Mouse (Mus musculus) neural tube, embryonic 14.5 days (tissue): ENCODE data around the gene Olfr645. TPM values are rescaled to one million over a fixed set of nuclear protein-coding genes. Genes with fewer than 3 reads are reported as not detected.

ENCODE experiments used
- ATAC-seq: fragments of 200-750 bp; cut with Nextera tagmentation; 2 replicates; pipeline ENCODE4 v1.8.0; 2017; ENCODE audit warnings: low read depth, mild to moderate bottlenecking, moderate TSS enrichment, moderate library complexity
- H3K27ac ChIP-seq: fragments of 300-500 bp; sonication (generic); 2 replicates; pipeline ENCODE4 v1.5.1; 2014; ENCODE audit warnings: low read depth, mild to moderate bottlenecking, control low read depth, low read length, moderate library complexity, mixed read lengths
- H3K27me3 ChIP-seq: fragments of 300-500 bp; sonication (generic); 2 replicates; pipeline ENCODE4 v1.6.1; 2014; ENCODE audit warnings: low read length; ENCODE audit not compliant: control insufficient read depth, insufficient read depth
- H3K36me3 ChIP-seq: fragments of 300-500 bp; sonication (generic); 2 replicates; pipeline ENCODE4 v1.6.1; 2014; ENCODE audit warnings: low read length, mixed read lengths; ENCODE audit not compliant: control insufficient read depth, insufficient read depth
- H3K4me1 ChIP-seq: fragments of 300-500 bp; sonication (generic); 2 replicates; pipeline ENCODE4 v1.6.1; 2014; ENCODE audit warnings: low read length; ENCODE audit not compliant: control insufficient read depth, insufficient read depth
- H3K4me2 ChIP-seq: fragments of 300-500 bp; sonication (generic); 2 replicates; pipeline ENCODE4 v1.6.1; 2014; ENCODE audit warnings: mild to moderate bottlenecking, low read depth, low read length, control low read depth
- H3K4me3 ChIP-seq: fragments of 300-500 bp; sonication (generic); 2 replicates; pipeline ENCODE4 v1.5.1; 2014; ENCODE audit warnings: low read depth, low read length, control low read depth, mixed read lengths
- H3K9ac ChIP-seq: fragments of 300-500 bp; sonication (generic); replicated peaks from 2 replicates; pipeline ENCODE4 v1.6.1; 2014; ENCODE audit warnings: low read depth, mild to moderate bottlenecking, control low read depth, low read length, mixed read lengths
- H3K9me3 ChIP-seq: fragments of 300-500 bp; sonication (generic); 2 replicates; pipeline ENCODE4 v1.6.1; 2016; ENCODE audit warnings: low read length; ENCODE audit not compliant: control insufficient read depth
- WGBS: fragments of 180-500 bp; shearing (Covaris S2); extraction: QIAGEN DNeasy Blood & Tissue Kit; methylation state at CpG from one replicate; pipeline ENCODE4 v1.1.7; 2014; 5-methylcytosine and 5-hydroxymethylcytosine counted together
- polyA plus RNA-seq: library from polyadenylated mRNA; unstranded; fragments of >200 nt; fragmentation: Nextera tagmentation; extraction: Ambion mirVana; gene quantifications from 2 replicates; pipeline ENCODE4 v1.2.1, GENCODE M21; 2014

Gene Olfr645
- polyA plus RNA-seq, 1 experiment from 2014 or later, result not detected

- WGBS, result 64% methylated on average over 1 of the region's 1 CpGs
Observed at GRCm38 (mm10) chr7:104035145-104035544, 50.1 kb downstream of the Olfr645 start, which contains the start of gene Olfr641. Gene Olfr641 (plus strand): TSS chr7:104035445.

More at GRCm38 (mm10) chr7:104035145-104035544, 50.1 kb downstream of the Olfr645 start, which contains the start of gene Olfr641:
- H3K4me1 ChIP-seq, result no peaks in the 10 kb centered on the region
- no peaks in the 10 kb centered on the region for H3K36me3 ChIP-seq
- no peak for ATAC-seq
- no peaks in the 10 kb centered on the region for H3K27me3 ChIP-seq
- no peak within 1 kb of the TSS for H3K27ac ChIP-seq
- no peaks in the 10 kb centered on the region for H3K9me3 ChIP-seq
- H3K9ac ChIP-seq, result no peak within 1 kb of the TSS
- H3K4me2 ChIP-seq, result no peak within 1 kb of the TSS
- H3K4me3 ChIP-seq, result no peak within 1 kb of the TSS

Other genes with a start within 250 kb of the Olfr645 start
- not detected in 2 replicates for gene Hbb-bh2, start 244.9 kb downstream of the Olfr645 start, polyA plus RNA-seq
- 1.5 and 5.1 TPM in 2 replicates for gene Hbb-bh1, start 242.3 kb downstream of the Olfr645 start, polyA plus RNA-seq
- gene Hbb-y, start 232.2 kb downstream of the Olfr645 start, polyA plus RNA-seq, result 261 and 1,449 TPM in 2 replicates
- not detected in 2 replicates for gene Olfr66, start 199.2 kb downstream of the Olfr645 start, polyA plus RNA-seq
- gene Olfr64, start 191.0 kb downstream of the Olfr645 start, polyA plus RNA-seq, result not detected in 2 replicates
- not detected in 2 replicates for gene Olfr65, start 182.0 kb downstream of the Olfr645 start, polyA plus RNA-seq
- gene Olfr631, start 156.6 kb downstream of the Olfr645 start, polyA plus RNA-seq, result not detected in 2 replicates
- gene Olfr632, start 151.1 kb downstream of the Olfr645 start, polyA plus RNA-seq, result not detected in 2 replicates
- gene Olfr633, start 141.0 kb downstream of the Olfr645 start, polyA plus RNA-seq, result not detected in 2 replicates
- gene Olfr635, start 114.3 kb downstream of the Olfr645 start, polyA plus RNA-seq, result 0.03 TPM in 1 of 2 replicates, not detected in the other
- gene Olfr638, start 86.7 kb downstream of the Olfr645 start, polyA plus RNA-seq, result not detected in 2 replicates
- gene Olfr639, start 68.2 kb downstream of the Olfr645 start, polyA plus RNA-seq, result 0.04 TPM in 1 of 2 replicates, not detected in the other
- gene Olfr640, start 59.9 kb downstream of the Olfr645 start, polyA plus RNA-seq, result not detected in 2 replicates
- not detected in 2 replicates for gene Olfr641, start 50.0 kb downstream of the Olfr645 start, polyA plus RNA-seq
- gene Olfr642, start 32.8 kb downstream of the Olfr645 start, polyA plus RNA-seq, result not detected in 2 replicates
- not detected in 2 replicates for gene 4930516K23Rik, start 24.0 kb downstream of the Olfr645 start, polyA plus RNA-seq
- not detected in 2 replicates for gene Olfr644, start 13.6 kb downstream of the Olfr645 start, polyA plus RNA-seq
- not detected in 2 replicates for gene Olfr646, start 19.4 kb upstream of the Olfr645 start, polyA plus RNA-seq
- gene Ubqln5, start 44.4 kb upstream of the Olfr645 start, polyA plus RNA-seq, result not detected in 2 replicates
- not detected in 2 replicates for gene Olfr643, start 51.9 kb upstream of the Olfr645 start, polyA plus RNA-seq
- gene Ubqln3, start 57.8 kb upstream of the Olfr645 start, polyA plus RNA-seq, result not detected in 2 replicates
- gene Ubqlnl, start 65.1 kb upstream of the Olfr645 start, polyA plus RNA-seq, result not detected in 2 replicates
- gene Olfm5, start 79.4 kb upstream of the Olfr645 start, polyA plus RNA-seq, result not detected in 2 replicates
- gene Olfr648, start 97.9 kb upstream of the Olfr645 start, polyA plus RNA-seq, result 0.37 and 0.78 TPM in 2 replicates
- not detected in 2 replicates for gene Olfr649, start 110.5 kb upstream of the Olfr645 start, polyA plus RNA-seq
- gene Trim6, start 133.3 kb upstream of the Olfr645 start, polyA plus RNA-seq, result 0.31 and 0.48 TPM in 2 replicates
- 0.60 and 0.73 TPM in 2 replicates for gene Trim34a, start 159.0 kb upstream of the Olfr645 start, polyA plus RNA-seq
- gene Trim5, start 202.6 kb upstream of the Olfr645 start, polyA plus RNA-seq, result 0.07 and 0.10 TPM in 2 replicates
- 1.6 and 2.5 TPM in 2 replicates for gene Trim12a, start 230.0 kb upstream of the Olfr645 start, polyA plus RNA-seq
- gene Trim34b, start 244.0 kb upstream of the Olfr645 start, polyA plus RNA-seq, result not detected in 2 replicates